Mouse (Mus musculus): ENCODE measurements around the gene Rgs6.

DNA sequence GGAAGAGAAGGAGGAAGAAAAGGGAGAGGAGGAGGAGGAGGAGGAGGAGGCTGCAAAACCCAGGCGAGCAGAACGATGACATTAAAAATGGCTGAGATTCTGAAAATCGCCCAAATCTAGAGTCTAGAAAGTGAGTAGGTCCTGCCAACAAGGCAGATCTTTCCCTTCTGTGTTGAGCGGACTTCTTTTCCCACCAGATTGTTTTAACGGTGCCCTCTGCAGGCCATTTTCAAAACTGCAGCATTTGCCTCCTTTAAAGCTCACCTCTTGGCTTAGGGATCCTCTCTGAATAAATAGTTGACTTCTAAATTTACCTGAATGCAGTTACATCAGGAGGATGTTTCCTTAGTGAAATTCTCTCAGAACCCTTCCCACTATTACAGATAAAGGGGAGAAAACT, 358.4 kb downstream of the Rgs6 start:
- TF ChIP-seq CTCF (IDR thresholded peaks at IDR 0.05; ENCODE audit: low read depth, low read length) (no peak), POLR2A (IDR thresholded peaks at IDR 0.05; ENCODE audit: borderline replicate concordance, low read depth, low read length) (no peak)

Measured in bone marrow macrophage, adult 2 months (primary cell).